Mouse (Mus musculus) kidney, adult 11 months (tissue): ENCODE data around the gene Iqschfp.

ENCODE experiments used
- DNase-seq: peaks from one replicate; pipeline ENCODE4 v3.0.0; 2022

Gene Iqschfp

GRCm38 (mm10) chr3:68368029-68368428 is 476.0 kb downstream of the Iqschfp start:
- no peak for DNase-seq

GRCm38 (mm10) chr3:68372925-68373324 is 480.9 kb downstream of the Iqschfp start:
- DNase-seq, result no peak

- DNase-seq, result no peak
Observed at GRCm38 (mm10) chr3:68375100-68375508, 483.1 kb downstream of the Iqschfp start.

- no peak for DNase-seq
Observed at GRCm38 (mm10) chr3:68377452-68378198, 485.6 kb downstream of the Iqschfp start.

GRCm38 (mm10) chr3:68378799-68379198 is 486.8 kb downstream of the Iqschfp start:
- no peak for DNase-seq

- DNase-seq, result peak; percentile 4
Observed at GRCm38 (mm10) chr3:68379242-68379641, 487.2 kb downstream of the Iqschfp start.

GRCm38 (mm10) chr3:68383672-68384071 is 491.6 kb downstream of the Iqschfp start:
- DNase-seq, result no peak

GRCm38 (mm10) chr3:68385544-68385943 is 493.5 kb downstream of the Iqschfp start:
- DNase-seq, result no peak

- DNase-seq, result no peak
Observed at GRCm38 (mm10) chr3:68388023-68388422, 496.0 kb downstream of the Iqschfp start.

- peak; percentile 10 for DNase-seq
Observed at GRCm38 (mm10) chr3:68393578-68393977, 501.5 kb downstream of the Iqschfp start.

- DNase-seq, result no peak
Observed at GRCm38 (mm10) chr3:68398691-68399090, 506.7 kb downstream of the Iqschfp start.

GRCm38 (mm10) chr3:68400121-68400520 is 508.1 kb downstream of the Iqschfp start:
- DNase-seq, result no peak

GRCm38 (mm10) chr3:68403343-68403742 is 511.3 kb downstream of the Iqschfp start:
- no peak for DNase-seq

- DNase-seq, result no peak
Observed at GRCm38 (mm10) chr3:68403783-68404217, 511.8 kb downstream of the Iqschfp start.

- DNase-seq, result no peak
Observed at GRCm38 (mm10) chr3:68405724-68406123, 513.7 kb downstream of the Iqschfp start.

GRCm38 (mm10) chr3:68412262-68412661 is 520.2 kb downstream of the Iqschfp start:
- DNase-seq, result no peak

- DNase-seq, result no peak
Observed at GRCm38 (mm10) chr3:68419792-68420191, 527.8 kb downstream of the Iqschfp start.

GRCm38 (mm10) chr3:68420927-68421326 is 528.9 kb downstream of the Iqschfp start:
- no peak for DNase-seq

GRCm38 (mm10) chr3:68421849-68422248 is 529.8 kb downstream of the Iqschfp start:
- DNase-seq, result no peak

- no peak for DNase-seq
Observed at GRCm38 (mm10) chr3:68428081-68428480, 536.0 kb downstream of the Iqschfp start.

GRCm38 (mm10) chr3:68434435-68434834 is 542.4 kb downstream of the Iqschfp start:
- no peak for DNase-seq

GRCm38 (mm10) chr3:68434897-68435296 is 542.9 kb downstream of the Iqschfp start:
- DNase-seq, result no peak

- no peak for DNase-seq
Observed at GRCm38 (mm10) chr3:68448480-68448879, 556.4 kb downstream of the Iqschfp start.

GRCm38 (mm10) chr3:68451634-68452033 is 559.6 kb downstream of the Iqschfp start:
- no peak for DNase-seq

GRCm38 (mm10) chr3:68453266-68453665 is 561.2 kb downstream of the Iqschfp start:
- DNase-seq, result no peak
